Mouse (Mus musculus): ENCODE measurements around the gene Ptpn14.

DNA sequence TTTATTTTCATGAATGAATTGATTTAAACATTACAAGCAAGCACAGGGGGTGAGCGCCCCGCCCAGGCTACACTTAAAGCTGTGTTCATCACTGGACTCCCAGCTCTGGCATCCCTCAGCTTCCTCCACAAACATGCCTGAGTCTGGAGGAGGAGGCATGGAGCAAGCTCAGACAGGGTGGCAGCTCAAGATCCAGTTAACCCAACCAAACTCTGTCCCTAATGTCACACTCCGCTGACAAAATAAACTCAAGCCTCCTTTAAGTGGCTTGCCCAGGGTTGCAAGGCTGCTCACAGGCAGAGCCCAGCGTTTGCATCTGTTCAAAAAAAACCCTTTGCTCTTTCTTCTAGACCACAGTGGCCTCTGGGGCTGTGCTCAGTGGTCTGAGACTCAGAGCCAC is 1.9 kb upstream of the Ptpn14 start:
- TF ChIP-seq CTCF (IDR thresholded peaks at IDR 0.05; ENCODE audit: low read depth) = no peak
- TF ChIP-seq EP300 (IDR thresholded peaks at IDR 0.05; ENCODE audit: low read depth) = no peak
